Mouse (Mus musculus): ENCODE measurements around the gene Hist1h2ah.

DNA sequence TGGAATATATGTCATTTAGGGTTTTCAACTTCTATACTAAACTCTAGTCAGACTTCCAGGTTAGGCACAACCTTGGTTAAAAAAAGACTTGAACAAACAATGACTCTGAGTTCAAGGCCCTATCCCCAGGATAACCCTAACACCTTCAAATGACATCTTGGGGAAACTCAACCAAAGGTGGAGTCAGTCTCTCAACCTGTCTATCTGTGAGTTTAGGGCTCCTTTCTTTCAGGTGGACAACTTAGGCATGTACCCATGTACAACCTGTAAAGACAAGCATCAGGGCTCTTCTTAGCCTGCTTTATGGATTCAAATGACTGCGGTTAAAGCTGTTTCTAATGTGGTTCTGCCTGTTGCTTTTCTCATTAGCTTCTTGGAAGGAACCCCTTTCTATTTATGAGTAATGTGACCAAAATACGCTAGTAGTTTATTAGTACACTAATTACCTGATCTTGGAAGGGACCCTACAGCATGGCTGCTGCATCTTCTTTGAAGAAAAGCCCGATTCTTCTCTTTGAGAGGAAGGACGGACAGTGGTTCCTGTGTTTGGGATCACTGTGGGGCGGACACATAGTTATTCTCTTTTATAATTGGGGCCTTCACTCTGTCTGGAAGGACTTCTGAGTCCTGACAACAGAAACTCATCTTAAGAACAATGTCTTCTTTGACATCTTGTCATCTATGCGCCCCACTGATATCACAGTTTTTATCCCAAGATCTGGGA is 9.2 kb upstream of the Hist1h2ah start:
- TF ChIP-seq CTCF (IDR thresholded peaks at IDR 0.05; ENCODE audit: control insufficient read depth, insufficient read depth, insufficient replicate concordance, low read depth, low read length): no peak
- no peak for TF ChIP-seq POLR2A (IDR thresholded peaks at IDR 0.05; ENCODE audit: control insufficient read depth, low read depth, low read length)

Data from testis, adult 2 months (tissue).